Mouse (Mus musculus) cortical plate, adult 2 months (tissue): ENCODE data around the gene Efemp2. TPM values are rescaled to one million over a fixed set of nuclear protein-coding genes. Genes with fewer than 3 reads are reported as not detected.

ENCODE experiments used
- H3K27ac ChIP-seq: fragments of 200-500 bp; 2 replicates; pipeline ENCODE4 v1.5.1; 2012; ENCODE audit warnings: low read length, control low read depth, inconsistent platforms; ENCODE audit not compliant: insufficient read depth
- H3K4me1 ChIP-seq: fragments of 200-500 bp; 2 replicates; pipeline ENCODE4 v1.6.1; 2011; ENCODE audit warnings: low read length; ENCODE audit not compliant: control insufficient read depth, insufficient read depth
- H3K4me3 ChIP-seq: fragments of 200-500 bp; 2 replicates; pipeline ENCODE4 v1.5.1; 2011; ENCODE audit warnings: mild to moderate bottlenecking, low read length, control low read depth; ENCODE audit not compliant: insufficient read depth
- CTCF ChIP-seq: fragments of 200-500 bp; IDR thresholded peaks from 2 replicates; pipeline ENCODE4 v1.5.1; 2011; ENCODE audit warnings: mild to moderate bottlenecking, control low read depth, low read length; ENCODE audit not compliant: insufficient read depth; ENCODE audit errors: extremely low read depth
- POLR2A ChIP-seq: fragments of 200-500 bp; IDR thresholded peaks from 2 replicates; pipeline ENCODE4 v1.6.1; 2011; ENCODE audit warnings: mild to moderate bottlenecking, low read length, control low read depth; ENCODE audit not compliant: insufficient read depth; ENCODE audit errors: extremely low read depth
- polyA plus RNA-seq: library from polyadenylated mRNA; depleted of rRNA; stranded (reverse); fragments of >200 nt; gene quantifications from 2 replicates; pipeline ENCODE4 v1.2.3, GENCODE M21; 2012

Gene Efemp2
- polyA plus RNA-seq, 1 experiment, result 24.5 TPM

GRCm38 (mm10) chr19:5494314-5494713, 20.6 kb downstream of the Efemp2 start:
- TF ChIP-seq CTCF (no peak), POLR2A (no peak)
- H3K27ac ChIP-seq, result no peak overlapping the region
- no peak overlapping the region for H3K4me3 ChIP-seq
- H3K4me1 ChIP-seq, result 0 out of 2 replicates have a peak, but pooled peaks cover 2% of the 10 kb centered on the region

DNA sequence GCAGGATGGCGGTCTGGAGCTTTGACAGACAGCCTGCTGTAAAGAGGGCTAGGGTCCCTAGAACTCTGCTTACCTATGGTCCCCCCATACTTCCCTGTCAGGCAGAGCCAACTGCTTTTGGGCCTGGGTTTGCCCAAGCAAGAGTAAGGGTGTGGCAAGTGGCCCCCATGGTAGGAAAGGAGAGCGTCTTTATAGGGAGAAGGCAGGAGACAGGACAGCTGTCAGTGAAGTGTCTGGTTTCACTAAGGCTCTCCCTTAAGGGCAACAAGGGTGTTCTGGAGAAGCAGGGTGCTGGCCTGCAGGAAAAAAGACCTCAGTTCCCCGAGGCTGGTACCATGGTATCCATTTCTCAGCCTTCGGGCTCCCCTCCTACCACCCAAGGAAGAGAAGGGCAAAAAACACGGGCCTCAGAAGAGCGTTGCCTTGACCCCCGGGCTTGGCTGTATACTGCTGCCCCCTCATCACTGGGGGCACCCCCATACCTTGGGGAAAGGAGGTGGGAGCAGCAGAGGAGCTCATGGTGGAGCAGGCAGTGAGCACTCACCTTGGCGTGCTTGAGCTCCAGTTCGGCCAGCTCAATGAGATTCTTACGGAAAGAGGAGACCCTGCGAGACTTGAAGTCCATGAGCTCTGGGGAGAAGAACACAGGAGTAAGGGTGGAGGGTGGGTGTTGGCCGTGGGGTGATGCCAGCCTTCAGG, 21.7 kb downstream of the Efemp2 start:
- no peak overlapping the region for H3K4me3 ChIP-seq
- TF ChIP-seq POLR2A, result no peak

GRCm38 (mm10) chr19:5496052-5496370, 22.3 kb downstream of the Efemp2 start:
- 0 out of 2 replicates have a peak, but pooled peaks cover 2% of the 10 kb centered on the region for H3K4me1 ChIP-seq
- H3K27ac ChIP-seq, result no peak overlapping the region
- no peak overlapping the region for H3K4me3 ChIP-seq
- TF ChIP-seq CTCF (no peak), POLR2A (no peak)

More for the DNA sequence above, 21.7 kb downstream of the Efemp2 start:
- Histone ChIP-seq H3K4me1 (0 out of 2 replicates have a peak, but pooled peaks cover 2% of the 10 kb centered on the region), H3K27ac (no peak overlapping the region)

GRCm38 (mm10) chr19:5500330-5500875, 26.6 kb downstream of the Efemp2 start:
- TF ChIP-seq POLR2A (no peak), CTCF (no peak)
- H3K27ac ChIP-seq, result no peak overlapping the region
- no peaks in the 10 kb centered on the region for H3K4me1 ChIP-seq
- H3K4me3 ChIP-seq, result no peak overlapping the region

DNA sequence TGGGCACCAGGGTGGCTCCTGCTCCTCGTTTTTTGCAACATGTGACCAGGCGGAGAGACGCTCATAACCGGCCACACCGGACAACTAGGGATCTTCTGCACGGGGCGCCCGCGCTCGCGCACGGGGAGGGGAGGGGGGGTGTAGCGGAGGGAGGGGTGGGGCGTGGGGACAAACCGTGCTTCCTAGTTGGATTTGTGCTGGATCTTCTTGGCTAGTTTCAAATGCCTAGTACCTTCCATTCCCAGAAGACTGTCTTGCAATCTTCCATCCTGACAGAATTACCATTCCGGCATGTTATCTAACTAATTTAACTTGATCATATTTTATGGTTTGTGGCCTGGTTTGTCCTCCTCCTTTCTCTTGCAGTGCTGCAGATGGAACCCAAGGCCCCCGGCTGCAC, 29.9 kb downstream of the Efemp2 start, which contains the start of gene 1700020D05Rik:
Gene 1700020D05Rik (minus strand): TSS at position 101 of the 400 bp plus-strand sequence.
- no peak for TF ChIP-seq POLR2A
- TF ChIP-seq CTCF, result no peak
- H3K27ac ChIP-seq, result no peak within 1 kb of the TSS
- H3K4me1 ChIP-seq, result no peaks in the 10 kb centered on the region
- H3K4me3 ChIP-seq, result no peak within 1 kb of the TSS

GRCm38 (mm10) chr19:5510031-5511026, 36.6 kb downstream of the Efemp2 start, which contains the start of gene Snx32:
Gene Snx32 (minus strand): TSS chr19:5510538.
- Histone ChIP-seq H3K4me1 (0 out of 2 replicates have a peak, but pooled peaks cover 2% of the 10 kb centered on the region), H3K27ac (peak within 1 kb of the TSS; percentile 26), H3K4me3 (peak within 1 kb of the TSS; percentile 47)
- TF ChIP-seq CTCF (no peak), POLR2A (peak; percentile 84)

DNA sequence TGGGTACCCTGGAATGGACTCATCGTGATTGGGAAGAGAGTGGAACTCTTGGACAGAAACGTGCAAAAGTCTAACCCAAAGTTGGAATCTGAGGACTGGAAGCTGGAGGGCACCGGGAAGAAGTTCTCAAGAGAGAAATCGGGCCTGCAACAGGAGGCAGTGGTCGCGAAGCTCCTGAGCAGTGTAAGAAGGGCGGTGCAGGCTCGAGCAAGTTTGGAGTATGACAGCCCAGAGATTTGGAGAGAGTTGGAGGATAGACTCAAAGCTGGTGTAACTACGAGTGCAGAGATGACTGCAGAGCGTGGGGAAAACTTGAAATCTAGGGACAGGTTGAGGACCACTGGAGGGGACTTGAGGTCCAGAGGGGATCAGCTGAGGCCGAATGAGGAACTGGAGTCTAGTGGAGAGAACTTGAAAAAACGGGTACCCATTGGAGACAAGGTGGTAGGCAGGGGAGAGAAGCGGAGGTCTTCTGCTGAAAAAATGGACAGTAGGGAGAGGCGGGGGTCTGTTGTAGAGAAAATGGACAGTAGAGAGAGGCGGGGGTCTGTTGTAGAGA, 37.4 kb downstream of the Efemp2 start:
- H3K4me3 ChIP-seq, result peak overlapping the region; percentile 47
- no peak for TF ChIP-seq CTCF
- no peak for TF ChIP-seq POLR2A
- H3K27ac ChIP-seq, result peak overlapping the region; percentile 26
- H3K4me1 ChIP-seq, result 0 out of 2 replicates have a peak, but pooled peaks cover 2% of the 10 kb centered on the region

- no peak overlapping the region for H3K27ac ChIP-seq
Measured at GRCm38 (mm10) chr19:5512091-5513004, 38.6 kb downstream of the Efemp2 start.

GRCm38 (mm10) chr19:5513005-5513349, 39.2 kb downstream of the Efemp2 start:
- no peak for TF ChIP-seq CTCF
- no peak for TF ChIP-seq POLR2A
- H3K27ac ChIP-seq, result no peak overlapping the region
- H3K4me3 ChIP-seq, result no peak overlapping the region
- 0 out of 2 replicates have a peak, but pooled peaks cover 2% of the 10 kb centered on the region for H3K4me1 ChIP-seq

More at GRCm38 (mm10) chr19:5512091-5513004, 38.6 kb downstream of the Efemp2 start:
- Histone ChIP-seq H3K4me1 (0 out of 2 replicates have a peak, but pooled peaks cover 2% of the 10 kb centered on the region), H3K4me3 (no peak overlapping the region)
- TF ChIP-seq CTCF (no peak), POLR2A (no peak)
